Mouse (Mus musculus) forebrain, embryonic 11.5 days (tissue): ENCODE data around the gene Pole2. TPM values are rescaled to one million over a fixed set of nuclear protein-coding genes. Genes with fewer than 3 reads are reported as not detected.

ENCODE experiments used
- ATAC-seq: fragments of 200-750 bp; cut with Nextera tagmentation; replicated peaks from 2 replicates; pipeline ENCODE4 v1.8.0; 2017; ENCODE audit warnings: moderate TSS enrichment; ENCODE audit not compliant: low FRiP score
- DNase-seq: peaks from one replicate; pipeline ENCODE4 v3.0.0-alpha.2; 2017; ENCODE audit warnings: low spot score
- H3K27ac ChIP-seq: fragments of 300-500 bp; sonication (generic); 2 replicates; pipeline ENCODE4 v1.5.1; 2014; ENCODE audit warnings: low read depth, low read length
- H3K27me3 ChIP-seq: fragments of 300-500 bp; sonication (generic); 2 replicates; pipeline ENCODE4 v1.6.1; 2014; ENCODE audit warnings: mild to moderate bottlenecking, low read length, mixed read lengths; ENCODE audit not compliant: control insufficient read depth, insufficient read depth
- H3K36me3 ChIP-seq: fragments of 300-500 bp; sonication (generic); 2 replicates; pipeline ENCODE4 v1.6.1; 2014; ENCODE audit warnings: mild to moderate bottlenecking, low read length, moderate library complexity, mixed read lengths; ENCODE audit not compliant: control insufficient read depth, insufficient read depth
- H3K4me1 ChIP-seq: fragments of 300-500 bp; sonication (generic); replicated peaks from 2 replicates; pipeline ENCODE4 v1.6.1; 2014; ENCODE audit warnings: low read length, mixed read lengths; ENCODE audit not compliant: control insufficient read depth, insufficient read depth
- H3K4me2 ChIP-seq: fragments of 300-500 bp; sonication (generic); 2 replicates; pipeline ENCODE4 v1.6.1; 2014; ENCODE audit warnings: low read depth, mild to moderate bottlenecking, low read length, moderate library complexity, mixed read lengths; ENCODE audit not compliant: severe bottlenecking
- H3K4me3 ChIP-seq: fragments of 300-500 bp; sonication (generic); 2 replicates; pipeline ENCODE4 v1.5.1; 2014; ENCODE audit warnings: low read depth, low read length
- H3K9ac ChIP-seq: fragments of 300-500 bp; sonication (generic); 2 replicates; pipeline ENCODE4 v1.6.1; 2014; ENCODE audit warnings: low read length
- H3K9me3 ChIP-seq: fragments of 300-500 bp; sonication (generic); 2 replicates; pipeline ENCODE4 v1.6.1; 2016; ENCODE audit warnings: low read length, mixed read lengths; ENCODE audit not compliant: control insufficient read depth
- WGBS: fragments of 180-500 bp; shearing (Covaris S2); extraction: QIAGEN DNeasy Blood & Tissue Kit; methylation state at CpG from one replicate; pipeline ENCODE4 v1.1.7; 2014; 5-methylcytosine and 5-hydroxymethylcytosine counted together
- polyA plus RNA-seq: library from polyadenylated mRNA; unstranded; fragments of >200 nt; fragmentation: Nextera tagmentation; extraction: Ambion mirVana; gene quantifications from 2 replicates; pipeline ENCODE4 v1.2.1, GENCODE M21; 2014

The Pole2 gene
- polyA plus RNA-seq, 1 experiment from 2014 or later, result 35.7 TPM

- Histone ChIP-seq H3K27ac (no peak overlapping the region), H3K9ac (no peak overlapping the region), H3K9me3 (no peaks in the 10 kb centered on the region), H3K27me3 (no peaks in the 10 kb centered on the region), H3K4me3 (no peak overlapping the region), H3K4me1 (no peaks in the 10 kb centered on the region), H3K4me2 (no peak overlapping the region), H3K36me3 (peaks cover 9% of the 10 kb centered on the region; the same call in 1 of the 2 replicates)
- peak; percentile 34 for DNase-seq
- no peak for ATAC-seq
- WGBS, result 92% methylated on average over 8 of the region's 8 CpGs
Observed at GRCm38 (mm10) chr12:69207396-69207795, 20.6 kb downstream of the Pole2 start.

DNA sequence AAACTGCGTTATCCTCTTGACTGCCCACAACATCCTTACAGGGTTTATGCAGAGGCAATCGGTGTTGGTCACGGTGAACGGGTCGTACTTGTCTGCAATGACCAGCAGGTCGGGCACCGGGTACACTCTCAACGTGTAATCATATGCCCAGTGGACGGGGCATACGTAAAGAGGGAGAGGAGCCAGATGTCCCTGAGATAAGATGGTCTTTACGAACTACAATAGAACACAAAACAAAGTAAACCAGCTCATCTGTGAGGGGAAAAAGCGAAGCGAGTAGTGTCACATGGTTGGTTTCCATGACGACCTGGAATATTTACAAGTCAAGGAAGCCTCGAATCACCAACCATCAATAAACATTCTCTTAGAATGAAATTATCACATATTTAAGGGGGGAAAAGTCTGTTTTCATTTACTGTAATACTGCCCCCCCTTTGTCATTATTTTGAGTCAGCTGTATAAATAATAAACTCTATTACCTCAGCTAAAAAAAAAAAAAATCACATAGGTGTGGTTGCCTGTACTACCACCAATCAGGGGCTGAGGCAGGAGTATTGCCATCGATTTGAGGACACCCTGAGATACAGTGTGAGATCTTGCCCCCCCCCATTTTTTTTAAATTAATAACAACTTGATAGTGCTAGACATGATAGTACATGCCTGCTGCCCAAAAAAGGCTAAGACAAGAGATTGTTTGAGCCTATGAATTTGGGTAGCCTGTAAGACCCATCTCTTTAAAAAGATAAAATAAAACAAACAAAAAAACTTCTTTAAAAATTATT is 23.8 kb downstream of the Pole2 start, which contains the start of gene Gm49384:
TSS of gene Gm49384 (minus strand) at position 216 of the 782 bp plus-strand sequence.
- H3K4me2 ChIP-seq, result no peak within 1 kb of the TSS
- H3K36me3 ChIP-seq, result peaks cover 11% of the 10 kb centered on the region
- no peaks in the 10 kb centered on the region for H3K4me1 ChIP-seq
- H3K9me3 ChIP-seq, result no peaks in the 10 kb centered on the region
- no peaks in the 10 kb centered on the region for H3K27me3 ChIP-seq
- WGBS, result 90% methylated on average over 16 of the region's 16 CpGs
- no peak within 1 kb of the TSS for H3K27ac ChIP-seq
- H3K9ac ChIP-seq, result no peak within 1 kb of the TSS
- H3K4me3 ChIP-seq, result no peak within 1 kb of the TSS
- peak; percentile 43 for DNase-seq
- no peak; the same call in 1 of the 2 replicates for ATAC-seq

GRCm38 (mm10) chr12:69198985-69199384 is 29.0 kb downstream of the Pole2 start:
- Histone ChIP-seq H3K27ac (no peak overlapping the region), H3K4me2 (no peak overlapping the region), H3K9ac (no peak overlapping the region), H3K9me3 (no peaks in the 10 kb centered on the region), H3K36me3 (peaks cover 8% of the 10 kb centered on the region), H3K27me3 (no peaks in the 10 kb centered on the region), H3K4me3 (no peak overlapping the region), H3K4me1 (no peaks in the 10 kb centered on the region)
- ATAC-seq, result no peak
- DNase-seq, result no peak

DNA sequence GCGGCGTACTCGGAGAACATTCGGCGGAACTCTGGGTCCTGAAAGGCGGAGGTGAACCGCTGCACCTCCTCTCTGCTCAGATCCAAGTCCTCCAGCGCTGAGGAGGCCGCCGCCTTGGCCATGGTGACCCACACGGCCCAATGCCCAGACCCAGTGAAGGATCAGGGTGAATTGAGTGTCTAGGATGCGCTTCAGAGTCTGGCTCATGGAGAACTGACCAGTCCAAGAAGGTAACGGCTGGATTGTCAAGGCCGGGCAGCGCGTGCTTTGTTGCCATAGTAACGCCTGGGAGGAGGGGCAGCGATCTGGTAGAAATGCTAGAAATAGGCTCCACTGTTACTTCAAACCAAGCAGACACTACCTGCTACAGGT is 29.8 kb downstream of the Pole2 start, which contains the start of gene Dnaaf2:
TSS of gene Dnaaf2 (minus strand) at position 266 of the 372 bp plus-strand sequence.
- peak within 1 kb of the TSS; percentile 85 for H3K9ac ChIP-seq
- peaks cover 8% of the 10 kb centered on the region for H3K36me3 ChIP-seq
- no peaks in the 10 kb centered on the region for H3K27me3 ChIP-seq
- 0% methylated on average over 18 of the region's 18 CpGs for WGBS
- H3K4me2 ChIP-seq, result peak within 1 kb of the TSS; percentile 93
- peak within 1 kb of the TSS; percentile 93 for H3K4me3 ChIP-seq
- ATAC-seq, result peak; percentile 42
- H3K4me1 ChIP-seq, result no peaks in the 10 kb centered on the region
- peak; percentile 87 for DNase-seq
- H3K9me3 ChIP-seq, result no peaks in the 10 kb centered on the region
- peak within 1 kb of the TSS; percentile 85 for H3K27ac ChIP-seq

DNA sequence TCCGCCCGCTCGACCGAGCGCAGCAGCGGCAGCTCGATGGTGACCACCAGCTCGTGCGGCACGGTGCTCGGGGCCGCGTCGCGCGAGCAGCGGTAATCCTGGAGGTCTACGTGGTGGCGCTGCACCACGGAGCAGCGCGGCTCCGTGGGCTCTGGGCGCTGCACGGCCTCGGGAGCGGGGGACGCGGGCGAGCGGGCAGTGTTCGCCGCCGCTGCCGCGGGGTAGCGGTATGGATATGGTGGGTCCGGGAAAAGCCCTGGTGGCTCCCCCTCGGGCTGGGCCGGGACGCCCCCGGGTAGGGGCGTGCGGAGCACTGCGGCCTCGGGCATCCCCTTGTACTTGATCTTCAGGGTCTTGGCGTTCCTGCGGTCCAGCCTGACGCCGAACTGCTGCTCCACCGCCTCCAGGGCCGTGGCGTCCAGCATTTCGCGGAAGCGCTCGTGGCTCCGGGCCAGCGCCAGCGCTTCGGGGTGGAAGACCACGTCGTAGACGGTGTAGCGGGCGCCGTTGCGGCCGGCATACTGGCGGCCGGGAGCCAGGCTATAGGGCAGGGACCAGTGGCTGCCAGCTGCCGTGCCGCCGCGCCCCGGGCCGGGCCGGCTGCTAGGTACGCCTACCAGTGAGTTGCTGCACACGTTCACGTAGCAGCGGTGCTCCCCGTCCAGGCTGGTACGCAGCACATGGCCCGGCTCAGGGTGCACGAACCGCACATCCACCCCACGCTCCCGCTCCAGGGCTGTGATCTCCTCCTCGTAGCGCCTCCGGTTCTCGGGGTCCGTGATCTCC is 30.4 kb downstream of the Pole2 start:
- Histone ChIP-seq H3K9me3 (no peaks in the 10 kb centered on the region), H3K27me3 (no peaks in the 10 kb centered on the region), H3K9ac (peak overlapping the region; percentile 85), H3K36me3 (peaks cover 8% of the 10 kb centered on the region), H3K4me3 (peak overlapping the region; percentile 93), H3K4me2 (peak overlapping the region; percentile 93), H3K27ac (peak overlapping the region; percentile 85), H3K4me1 (no peaks in the 10 kb centered on the region)
- DNase-seq (peak; percentile 75), ATAC-seq (peak; percentile 75)
- WGBS, result under 1% methylated on average over 94 of the region's 94 CpGs

DNA sequence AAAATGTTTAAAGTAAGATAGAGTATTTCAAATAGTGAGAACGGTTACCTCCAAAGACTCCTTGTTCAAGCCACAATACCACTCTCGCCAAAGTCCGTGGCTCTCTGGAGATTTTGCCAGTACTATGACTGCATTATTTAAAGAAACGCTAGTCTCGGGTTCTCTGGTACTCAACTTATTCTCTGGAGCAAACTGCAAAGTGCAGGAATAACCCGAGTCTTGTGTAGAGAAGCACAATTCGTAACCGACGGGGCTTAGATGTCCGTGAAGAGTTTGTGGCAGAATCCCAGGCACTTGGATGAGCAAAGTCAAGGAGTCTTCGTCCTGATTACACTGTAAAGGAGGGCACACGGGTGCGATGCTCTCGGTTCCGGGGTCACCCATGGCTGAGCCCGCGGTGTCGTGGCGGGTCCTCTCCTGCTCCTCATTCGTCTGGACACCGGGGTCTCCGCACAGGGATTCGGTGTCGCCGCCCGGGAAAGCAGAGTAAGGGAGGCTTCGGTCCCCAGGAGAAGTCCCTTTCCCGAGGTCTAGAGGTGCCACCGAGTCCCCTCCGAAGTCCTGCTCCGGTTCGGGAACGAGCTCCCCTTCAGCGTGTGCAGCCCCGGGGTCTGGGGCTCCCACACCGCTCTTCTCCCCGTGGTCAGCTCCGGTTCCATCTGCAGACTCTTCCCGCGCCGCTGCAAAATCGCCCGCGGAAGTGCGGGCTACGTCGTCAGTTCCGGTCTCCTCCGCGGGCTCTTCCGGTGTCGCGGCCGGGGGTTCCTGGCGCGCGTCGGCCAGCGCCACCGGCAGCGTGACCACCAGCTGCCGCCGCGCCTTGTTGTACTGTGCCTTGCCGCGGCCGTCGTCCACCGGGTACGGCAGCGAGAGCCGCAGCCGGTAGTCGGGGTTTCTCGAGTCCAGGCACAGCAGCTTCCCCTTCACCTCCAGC is 31.3 kb downstream of the Pole2 start, which contains the start of gene Gm49383:
TSS of gene Gm49383 (minus strand) at position 661 of the 934 bp plus-strand sequence.
- peak; percentile 87 for DNase-seq
- Histone ChIP-seq H3K36me3 (peaks cover 5% of the 10 kb centered on the region; the same call in 1 of the 2 replicates), H3K4me2 (peak within 1 kb of the TSS; percentile 93), H3K27ac (peak within 1 kb of the TSS; percentile 85), H3K4me3 (peak within 1 kb of the TSS; percentile 93), H3K4me1 (no peaks in the 10 kb centered on the region), H3K9ac (peak within 1 kb of the TSS; percentile 85), H3K9me3 (no peaks in the 10 kb centered on the region), H3K27me3 (no peaks in the 10 kb centered on the region)
- under 1% methylated on average over 75 of the region's 75 CpGs for WGBS
- peak; percentile 83 for ATAC-seq

DNA sequence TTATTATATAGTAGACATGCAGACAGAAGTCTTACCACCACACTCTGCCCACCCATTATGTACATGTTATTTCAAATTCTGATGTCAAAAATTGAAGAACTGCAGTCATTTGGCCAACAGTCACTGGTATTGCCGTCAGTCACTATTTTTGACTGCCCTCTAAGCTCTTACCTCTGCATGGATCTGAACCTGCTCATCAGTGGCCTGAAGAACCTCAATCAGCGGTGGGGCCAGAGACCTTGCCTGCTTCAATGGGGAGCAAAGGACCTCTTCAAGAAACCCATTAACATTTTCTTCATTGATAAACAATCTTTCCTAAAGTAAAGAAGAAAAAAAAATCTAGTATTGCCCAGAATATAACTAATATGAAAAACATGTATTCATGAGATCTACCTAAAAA is 35.4 kb downstream of the Pole2 start:
- whole genome bisulfite sequencing, result 94% methylated on average over 2 of the region's 2 CpGs
- H3K36me3 ChIP-seq, result no peaks in the 10 kb centered on the region; the same call in 1 of the 2 replicates
- no peak overlapping the region for H3K9ac ChIP-seq
- no peaks in the 10 kb centered on the region for H3K4me1 ChIP-seq
- no peak overlapping the region for H3K27ac ChIP-seq
- ATAC-seq (no peak), DNase-seq (no peak)
- no peak overlapping the region for H3K4me2 ChIP-seq
- no peaks in the 10 kb centered on the region for H3K27me3 ChIP-seq
- H3K4me3 ChIP-seq, result no peak overlapping the region
- H3K9me3 ChIP-seq, result no peaks in the 10 kb centered on the region

- H3K9me3 ChIP-seq, result no peaks in the 10 kb centered on the region
- no peak for DNase-seq
- H3K36me3 ChIP-seq, result no peaks in the 10 kb centered on the region; the same call in 1 of the 2 replicates
- WGBS, result 89% methylated on average over 5 of the region's 5 CpGs
- H3K27me3 ChIP-seq, result no peaks in the 10 kb centered on the region
- H3K4me3 ChIP-seq, result no peak overlapping the region
- H3K4me2 ChIP-seq, result no peak overlapping the region
- no peak for ATAC-seq
- no peaks in the 10 kb centered on the region for H3K4me1 ChIP-seq
- no peak overlapping the region for H3K9ac ChIP-seq
- no peak overlapping the region for H3K27ac ChIP-seq
Observed at GRCm38 (mm10) chr12:69191396-69191795, 36.6 kb downstream of the Pole2 start.
